Mouse (Mus musculus): ENCODE data around the gene Lce1m.

GRCm38 (mm10) chr3:93014871-93015270 lies 4.0 kb downstream of the Lce1m start:
- TF ChIP-seq CTCF (IDR thresholded peaks at IDR 0.05; ENCODE audit: low read depth): no peak
- TF ChIP-seq EP300 (IDR thresholded peaks at IDR 0.05; ENCODE audit: low read depth): no peak
